Mouse (Mus musculus) lung, adult 2 months (tissue): ENCODE results near the gene Atg9b. TPM values are rescaled to one million over a fixed set of nuclear protein-coding genes. Genes with fewer than 3 reads are reported as not detected.

Source experiments
- DNase-seq: peaks from one replicate; pipeline ENCODE4 v3.0.0; 2022
- H3K4me1 ChIP-seq: fragments of 200-500 bp; 2 replicates; pipeline ENCODE4 v1.6.1; 2011; ENCODE audit warnings: low read length; ENCODE audit not compliant: control insufficient read depth, insufficient read depth
- H3K4me3 ChIP-seq: fragments of 200-500 bp; replicated peaks from 2 replicates; pipeline ENCODE3; 2011; ENCODE audit warnings: low read depth, mild to moderate bottlenecking, control low read depth, low read length; ENCODE audit errors: extremely low read depth
- CTCF ChIP-seq: fragments of 200-500 bp; IDR thresholded peaks from 2 replicates; pipeline ENCODE4 v1.5.1; 2011; ENCODE audit warnings: mild to moderate bottlenecking, low read length, control low read depth; ENCODE audit not compliant: insufficient read depth
- POLR2A ChIP-seq: fragments of 200-500 bp; IDR thresholded peaks from 2 replicates; pipeline ENCODE4 v1.6.1; 2011; ENCODE audit warnings: low read depth, mild to moderate bottlenecking, control low read depth, low read length, borderline replicate concordance; ENCODE audit errors: extremely low read depth
- WGBS: fragments of 180-500 bp; shearing (Covaris S2); methylation state at CpG from one replicate; pipeline ENCODE4 v1.1.7; 2018; 5-methylcytosine and 5-hydroxymethylcytosine counted together
- polyA plus RNA-seq: library from polyadenylated mRNA; depleted of rRNA; stranded (reverse); fragments of >200 nt; gene quantifications from 2 replicates; pipeline ENCODE4 v1.2.3, GENCODE M21; 2012

The Atg9b gene
- polyA plus RNA-seq, 1 experiment, result 9.7 TPM

GRCm38 (mm10) chr5:24385374-24385773, 6.6 kb downstream of the Atg9b start:
- Histone ChIP-seq H3K4me1 (peaks cover 23% of the 10 kb centered on the region), H3K4me3 (no peak overlapping the region)
- TF ChIP-seq CTCF (no peak), POLR2A (no peak)
- WGBS, result 95% methylated on average over 5 of the region's 5 CpGs
- DNase-seq, result no peak

GRCm38 (mm10) chr5:24384407-24384806, 7.5 kb downstream of the Atg9b start:
- H3K4me1 ChIP-seq, result peaks cover 23% of the 10 kb centered on the region
- no peak overlapping the region for H3K4me3 ChIP-seq
- TF ChIP-seq CTCF (no peak), POLR2A (no peak)
- WGBS, result 41% methylated on average over 6 of the region's 6 CpGs
- no peak for DNase-seq

- peak; percentile 31; the same call in 1 of the 2 replicates for TF ChIP-seq POLR2A
- TF ChIP-seq CTCF, result peak; percentile 15; the same call in 1 of the 2 replicates
- Histone ChIP-seq H3K4me1 (peaks cover 21% of the 10 kb centered on the region), H3K4me3 (peak overlapping the region; percentile 80)
- WGBS, result 6% methylated on average over 34 of the region's 34 CpGs
- DNase-seq, result peak; percentile 87
Measured at GRCm38 (mm10) chr5:24383026-24383859, 8.7 kb downstream of the Atg9b start.

GRCm38 (mm10) chr5:24381988-24382387, 10.0 kb downstream of the Atg9b start:
- Histone ChIP-seq H3K4me3 (no peak overlapping the region), H3K4me1 (peaks cover 14% of the 10 kb centered on the region)
- TF ChIP-seq POLR2A (no peak), CTCF (no peak)
- no peak for DNase-seq
- 78% methylated on average over 2 of the region's 2 CpGs for WGBS

GRCm38 (mm10) chr5:24381486-24381885, 10.5 kb downstream of the Atg9b start:
- TF ChIP-seq CTCF (no peak), POLR2A (no peak)
- Histone ChIP-seq H3K4me1 (peaks cover 14% of the 10 kb centered on the region), H3K4me3 (no peak overlapping the region)
- DNase-seq, result no peak
- WGBS, result 70% methylated on average over 6 of the region's 6 CpGs

GRCm38 (mm10) chr5:24380499-24380898, 11.4 kb downstream of the Atg9b start:
- no peak for TF ChIP-seq POLR2A
- no peak for TF ChIP-seq CTCF
- no peak overlapping the region for H3K4me3 ChIP-seq
- H3K4me1 ChIP-seq, result peaks cover 14% of the 10 kb centered on the region
- 85% methylated on average over 4 of the region's 4 CpGs for WGBS
- no peak for DNase-seq

GRCm38 (mm10) chr5:24379501-24379900, 12.4 kb downstream of the Atg9b start:
- Histone ChIP-seq H3K4me3 (no peak overlapping the region), H3K4me1 (peaks cover 13% of the 10 kb centered on the region)
- WGBS, result 82% methylated on average over 4 of the region's 4 CpGs
- no peak for DNase-seq
- no peak for TF ChIP-seq CTCF

GRCm38 (mm10) chr5:24378700-24379099, 13.2 kb downstream of the Atg9b start:
- Histone ChIP-seq H3K4me1 (peaks cover 7% of the 10 kb centered on the region; the same call in 1 of the 2 replicates), H3K4me3 (no peak overlapping the region)
- WGBS, result 79% methylated on average over 2 of the region's 2 CpGs
- DNase-seq, result no peak
- TF ChIP-seq POLR2A, result no peak

- TF ChIP-seq POLR2A, result no peak
- TF ChIP-seq CTCF, result no peak
- no peak overlapping the region for H3K4me3 ChIP-seq
- H3K4me1 ChIP-seq, result no peaks in the 10 kb centered on the region
- no peak for DNase-seq
- 55% methylated on average over 7 of the region's 7 CpGs for WGBS
Measured at GRCm38 (mm10) chr5:24374666-24375328, 17.1 kb downstream of the Atg9b start.

GRCm38 (mm10) chr5:24374216-24374615, 17.7 kb downstream of the Atg9b start:
- no peak overlapping the region for H3K4me3 ChIP-seq
- TF ChIP-seq POLR2A (no peak), CTCF (no peak)
- 24% methylated on average over 6 of the region's 6 CpGs for WGBS
- no peaks in the 10 kb centered on the region for H3K4me1 ChIP-seq
- DNase-seq, result no peak
